Mouse (Mus musculus): ENCODE results near the gene Ubtfl1. TPM values are rescaled to one million over a fixed set of nuclear protein-coding genes. Genes with fewer than 3 reads are reported as not detected.
"Not testable (repeated sequence)": the region's sequence is repeated elsewhere in the genome, so short reads cannot be mapped to it uniquely, and the experiment has no call there.

Ubtfl1 gene
- total RNA-seq (2022): not detected

GRCm38 (mm10) chr9:18404118-18404517 lies at the start of gene Ubtfl1:
Gene Ubtfl1, plus strand, starts transcription at chr9:18404418.
- DNase-seq (ENCODE audit: low spot score): no peak

DNA sequence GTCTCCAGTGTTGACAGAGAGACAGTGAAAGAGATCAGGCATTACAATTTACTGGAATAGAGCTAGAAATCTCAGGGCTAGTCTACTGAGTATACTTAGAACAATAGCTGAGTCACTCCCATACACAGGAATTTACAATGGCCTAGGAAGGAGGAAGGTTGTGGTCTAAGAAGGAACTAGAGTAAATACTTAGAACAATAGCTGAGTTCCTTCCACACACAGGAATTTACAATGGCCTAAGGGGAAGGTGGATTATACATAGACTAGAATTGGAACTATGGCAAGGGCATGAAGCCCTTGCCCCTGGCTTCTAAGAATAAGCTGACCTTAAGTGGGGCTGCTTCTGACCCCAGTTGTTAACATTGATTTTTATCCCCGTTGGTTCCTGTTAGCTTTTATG lies 31.2 kb upstream of the Ubtfl1 start:
- not testable (repeated sequence) for DNase-seq (ENCODE audit: low spot score)

- peak; percentile 27 for DNase-seq (ENCODE audit: low spot score)
These were observed 18.4 kb upstream of the Ubtfl1 start for GRCm38 (mm10) chr9:18385782-18386181.

DNA sequence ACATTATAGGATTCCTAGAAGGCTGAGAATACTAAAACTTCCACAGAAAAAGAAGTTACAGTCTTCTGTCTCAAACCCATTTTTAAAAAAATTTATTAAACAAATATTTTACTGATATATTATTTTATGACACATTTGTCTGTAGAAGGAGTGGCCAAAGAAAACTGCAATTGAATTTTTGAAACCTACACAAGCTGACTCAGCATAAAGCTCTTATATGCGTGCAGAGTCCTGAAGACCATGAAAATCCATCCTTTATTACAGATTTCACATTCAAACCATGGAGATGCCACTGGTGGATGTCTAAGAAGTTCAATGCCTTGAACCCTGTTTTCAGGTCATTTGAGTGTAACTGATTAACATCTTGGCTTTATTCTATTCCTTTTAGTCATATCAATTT lies 4.6 kb upstream of the Ubtfl1 start:
- no peak for DNase-seq (ENCODE audit: low spot score)

DNA sequence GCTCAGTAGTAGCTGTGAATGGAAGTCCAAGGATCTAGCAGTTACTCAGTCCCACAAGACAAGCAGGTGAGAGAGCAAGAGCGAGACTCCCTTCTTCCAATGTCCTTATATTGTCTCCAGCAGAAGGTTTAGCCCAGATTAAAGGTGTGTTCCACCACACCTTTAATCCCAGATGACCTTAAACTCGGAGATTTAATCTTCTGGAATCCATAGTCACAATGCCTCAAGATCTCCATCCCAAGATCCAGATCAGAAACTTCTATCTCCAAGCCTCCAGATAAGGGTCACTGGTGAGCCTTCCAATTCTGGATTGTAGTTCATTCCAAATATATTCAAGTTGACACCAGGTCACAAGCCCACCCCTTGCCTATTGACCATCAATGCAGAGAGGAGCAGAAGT lies 1.3 kb upstream of the Ubtfl1 start, which contains the start of gene Naalad2:
TSS of gene Naalad2 (minus strand) at position 101 of the 400 bp plus-strand sequence.
- DNase-seq (ENCODE audit: low spot score): not testable (repeated sequence)

- not testable (repeated sequence) for DNase-seq (ENCODE audit: low spot score)
These were observed 8.2 kb downstream of the Ubtfl1 start for GRCm38 (mm10) chr9:18412371-18412770.

GRCm38 (mm10) chr9:18430354-18430753 lies 26.1 kb downstream of the Ubtfl1 start, which contains the start of gene Mbd3l2:
Gene Mbd3l2, plus strand, starts transcription at chr9:18430654.
- DNase-seq (ENCODE audit: low spot score): no peak

- no peak for DNase-seq (ENCODE audit: low spot score)
These were observed 27.5 kb downstream of the Ubtfl1 start for GRCm38 (mm10) chr9:18431687-18432086.

- DNase-seq (ENCODE audit: low spot score): no peak
These were observed 52.3 kb downstream of the Ubtfl1 start for GRCm38 (mm10) chr9:18456520-18456919.

Small RNAs within 50 kb of the gene (microRNA-seq; reads per million reads assigned to microRNA genes)
- gene Gm22854: not detected

Other genes with a start within 250 kb of the Ubtfl1 start
- gene Chordc1, start 112.3 kb upstream of the Ubtfl1 start, total RNA-seq (2022): 10 to 100 TPM; 48.6 to 59.7 (median 55.7) TPM
- gene Naalad2, start 1.4 kb upstream of the Ubtfl1 start, total RNA-seq (2022): 1 to 10 TPM; 5.5 to 7.9 (median 6.3) TPM
- gene Mbd3l2, start 26.2 kb downstream of the Ubtfl1 start, total RNA-seq (2022): not detected
- gene Zfp558, start 73.8 kb downstream of the Ubtfl1 start, total RNA-seq (2022): 1 to 10 TPM in 3 of 4 experiments, under 1 TPM in 1; 0.97 to 2.3 (median 1.5) TPM
- not detected for gene Mbd3l1, start 73.9 kb downstream of the Ubtfl1 start, total RNA-seq (2022)

All from heart, adult 8-10 months (tissue).